Mouse (Mus musculus) heart, embryonic 13.5 days (tissue): ENCODE results near the gene Mfn1. TPM values are rescaled to one million over a fixed set of nuclear protein-coding genes. Genes with fewer than 3 reads are reported as not detected.

Experiments
- ATAC-seq: fragments of 200-750 bp; cut with Nextera tagmentation; 2 replicates; pipeline ENCODE4 v1.8.0; 2017; ENCODE audit warnings: moderate TSS enrichment; ENCODE audit not compliant: insufficient number of reproducible peaks, low FRiP score, low TSS enrichment; ENCODE audit errors: extremely low read depth
- H3K27ac ChIP-seq: fragments of 300-500 bp; sonication (generic); replicated peaks from 2 replicates; pipeline ENCODE4 v1.5.1; 2015; ENCODE audit warnings: moderate library complexity, mild to moderate bottlenecking, inconsistent platforms
- H3K27me3 ChIP-seq: fragments of 300-500 bp; sonication (generic); replicated peaks from 2 replicates; pipeline ENCODE4 v1.6.1; 2015; ENCODE audit warnings: mild to moderate bottlenecking, inconsistent platforms
- H3K36me3 ChIP-seq: fragments of 300-500 bp; sonication (generic); 2 replicates; pipeline ENCODE4 v1.6.1; 2015; ENCODE audit warnings: mild to moderate bottlenecking, inconsistent platforms
- H3K4me1 ChIP-seq: fragments of 300-500 bp; sonication (generic); 2 replicates; pipeline ENCODE4 v1.6.1; 2015; ENCODE audit warnings: inconsistent platforms
- H3K4me2 ChIP-seq: fragments of 300-500 bp; sonication (generic); 2 replicates; pipeline ENCODE4 v1.6.1; 2015; ENCODE audit warnings: inconsistent platforms, mild to moderate bottlenecking, moderate library complexity
- H3K4me3 ChIP-seq: fragments of 300-500 bp; sonication (generic); 2 replicates; pipeline ENCODE4 v1.5.1; 2015; ENCODE audit warnings: moderate library complexity, mild to moderate bottlenecking, inconsistent platforms
- H3K9ac ChIP-seq: fragments of 300-500 bp; sonication (generic); 2 replicates; pipeline ENCODE4 v1.6.1; 2015; ENCODE audit warnings: inconsistent platforms, mild to moderate bottlenecking, moderate library complexity
- H3K9me3 ChIP-seq: fragments of 300-500 bp; sonication (generic); 2 replicates; pipeline ENCODE4 v1.6.1; 2016; ENCODE audit warnings: inconsistent platforms
- WGBS: fragments of 180-500 bp; shearing (Covaris S2); methylation state at CpG from one replicate; pipeline ENCODE4 v1.1.7; 2015; ENCODE audit warnings: mixed read lengths; 5-methylcytosine and 5-hydroxymethylcytosine counted together
- polyA plus RNA-seq: library from polyadenylated mRNA; unstranded; fragments of >200 nt; fragmentation: Nextera tagmentation; extraction: Ambion mirVana; gene quantifications from 2 replicates; pipeline ENCODE4 v1.2.1, GENCODE M21; 2015

Mfn1 gene
- polyA plus RNA-seq, 1 experiment from 2014 or later, result 53.2 TPM

- Histone ChIP-seq H3K4me2 (no peak overlapping the region), H3K4me1 (no peaks in the 10 kb centered on the region; the same call in 1 of the 2 replicates), H3K9ac (no peak overlapping the region), H3K4me3 (no peak overlapping the region), H3K36me3 (no peaks in the 10 kb centered on the region), H3K27me3 (no peaks in the 10 kb centered on the region), H3K27ac (no peak overlapping the region), H3K9me3 (no peaks in the 10 kb centered on the region)
- ATAC-seq, result no peak
- WGBS, result 53% methylated on average over 8 of the region's 8 CpGs
Measured at GRCm38 (mm10) chr3:32495856-32496710, 33.2 kb upstream of the Mfn1 start.

GRCm38 (mm10) chr3:32496711-32497070 is 32.6 kb upstream of the Mfn1 start:
- H3K27ac ChIP-seq, result no peak overlapping the region

GRCm38 (mm10) chr3:32500346-32500745 is 28.9 kb upstream of the Mfn1 start:
- no peak overlapping the region for H3K27ac ChIP-seq
- H3K36me3 ChIP-seq, result no peaks in the 10 kb centered on the region
- 84% methylated on average over 2 of the region's 2 CpGs for WGBS
- H3K4me3 ChIP-seq, result no peak overlapping the region
- H3K9me3 ChIP-seq, result no peaks in the 10 kb centered on the region
- no peak overlapping the region for H3K9ac ChIP-seq
- H3K4me2 ChIP-seq, result no peak overlapping the region
- H3K27me3 ChIP-seq, result no peaks in the 10 kb centered on the region
- no peak for ATAC-seq
- H3K4me1 ChIP-seq, result no peaks in the 10 kb centered on the region; the same call in 1 of the 2 replicates

More at GRCm38 (mm10) chr3:32496711-32497070, 32.6 kb upstream of the Mfn1 start:
- Histone ChIP-seq H3K9me3 (no peaks in the 10 kb centered on the region), H3K36me3 (no peaks in the 10 kb centered on the region), H3K9ac (no peak overlapping the region), H3K27me3 (no peaks in the 10 kb centered on the region), H3K4me1 (no peaks in the 10 kb centered on the region; the same call in 1 of the 2 replicates), H3K4me2 (no peak overlapping the region), H3K4me3 (no peak overlapping the region)
- ATAC-seq, result no peak
- WGBS, result 95% methylated on average over 1 of the region's 1 CpGs

GRCm38 (mm10) chr3:32505841-32506240 is 23.4 kb upstream of the Mfn1 start:
- H3K9me3 ChIP-seq, result no peaks in the 10 kb centered on the region
- no peak overlapping the region for H3K4me3 ChIP-seq
- H3K4me1 ChIP-seq, result peaks cover 14% of the 10 kb centered on the region
- H3K27me3 ChIP-seq, result no peaks in the 10 kb centered on the region
- H3K36me3 ChIP-seq, result no peaks in the 10 kb centered on the region
- 62% methylated on average over 3 of the region's 3 CpGs for WGBS
- H3K9ac ChIP-seq, result no peak overlapping the region
- no peak overlapping the region for H3K27ac ChIP-seq
- H3K4me2 ChIP-seq, result no peak overlapping the region
- no peak for ATAC-seq

- Histone ChIP-seq H3K4me1 (peaks cover 18% of the 10 kb centered on the region), H3K9me3 (no peaks in the 10 kb centered on the region), H3K27me3 (no peaks in the 10 kb centered on the region), H3K9ac (no peak overlapping the region), H3K27ac (no peak overlapping the region), H3K4me2 (no peak overlapping the region), H3K36me3 (no peaks in the 10 kb centered on the region), H3K4me3 (no peak overlapping the region)
- ATAC-seq, result no peak
- 63% methylated on average over 11 of the region's 11 CpGs for WGBS
Measured at GRCm38 (mm10) chr3:32506366-32507225, 22.7 kb upstream of the Mfn1 start.

- Histone ChIP-seq H3K4me1 (peaks cover 36% of the 10 kb centered on the region), H3K4me3 (peak overlapping the region; percentile 85), H3K9me3 (no peaks in the 10 kb centered on the region), H3K4me2 (peak overlapping the region; percentile 79), H3K27ac (no peak overlapping the region), H3K9ac (peak overlapping the region; percentile 75), H3K27me3 (no peaks in the 10 kb centered on the region), H3K36me3 (peaks cover 7% of the 10 kb centered on the region; the same call in 1 of the 2 replicates)
- no peak for ATAC-seq
- 3% methylated on average over 17 of the region's 17 CpGs for whole genome bisulfite sequencing
Measured at GRCm38 (mm10) chr3:32508666-32509324, 20.5 kb upstream of the Mfn1 start.

GRCm38 (mm10) chr3:32509496-32510374 is 19.5 kb upstream of the Mfn1 start, which contains the start of gene Zfp639:
Gene Zfp639 (plus strand): TSS chr3:32510259.
- peaks cover 36% of the 10 kb centered on the region for H3K4me1 ChIP-seq
- no peak for ATAC-seq
- H3K9ac ChIP-seq, result peak within 1 kb of the TSS; percentile 95
- H3K9me3 ChIP-seq, result no peaks in the 10 kb centered on the region
- H3K4me3 ChIP-seq, result peak within 1 kb of the TSS; percentile 85
- H3K27ac ChIP-seq, result peak within 1 kb of the TSS; percentile 91
- peak within 1 kb of the TSS; percentile 79 for H3K4me2 ChIP-seq
- peaks cover 14% of the 10 kb centered on the region for H3K36me3 ChIP-seq
- 6% methylated on average over 24 of the region's 24 CpGs for WGBS
- H3K27me3 ChIP-seq, result no peaks in the 10 kb centered on the region

GRCm38 (mm10) chr3:32510375-32511190 is 18.7 kb upstream of the Mfn1 start:
- H3K9ac ChIP-seq, result peak overlapping the region; percentile 95
- peak overlapping the region; percentile 79 for H3K4me2 ChIP-seq
- no peaks in the 10 kb centered on the region for H3K9me3 ChIP-seq
- ATAC-seq, result peak; percentile 94
- H3K27ac ChIP-seq, result peak overlapping the region; percentile 91
- peaks cover 21% of the 10 kb centered on the region for H3K36me3 ChIP-seq
- WGBS, result under 1% methylated on average over 65 of the region's 69 CpGs
- H3K27me3 ChIP-seq, result no peaks in the 10 kb centered on the region
- H3K4me3 ChIP-seq, result peak overlapping the region; percentile 85
- H3K4me1 ChIP-seq, result peaks cover 36% of the 10 kb centered on the region

GRCm38 (mm10) chr3:32511191-32511550 is 18.1 kb upstream of the Mfn1 start:
- peaks cover 27% of the 10 kb centered on the region for H3K36me3 ChIP-seq
- peak overlapping the region; percentile 79 for H3K4me2 ChIP-seq
- H3K4me3 ChIP-seq, result peak overlapping the region; percentile 85
- 4% methylated on average over 13 of the region's 13 CpGs for WGBS
- no peak for ATAC-seq
- H3K9me3 ChIP-seq, result no peaks in the 10 kb centered on the region
- H3K27me3 ChIP-seq, result no peaks in the 10 kb centered on the region
- H3K4me1 ChIP-seq, result peaks cover 36% of the 10 kb centered on the region
- peak overlapping the region; percentile 95 for H3K9ac ChIP-seq
- peak overlapping the region; percentile 91 for H3K27ac ChIP-seq
